Mouse (Mus musculus) limb, embryonic 15.5 days (tissue): ENCODE measurements around the gene Ak4. TPM values are rescaled to one million over a fixed set of nuclear protein-coding genes. Genes with fewer than 3 reads are reported as not detected.

Experiments used
- ATAC-seq: fragments of 200-750 bp; cut with Nextera tagmentation; 2 replicates; pipeline ENCODE4 v1.8.0; 2017; ENCODE audit warnings: low read depth, moderate TSS enrichment; ENCODE audit not compliant: insufficient number of reproducible peaks, low FRiP score, low TSS enrichment
- H3K27ac ChIP-seq: fragments of 300-500 bp; sonication (generic); 2 replicates; pipeline ENCODE4 v1.5.1; 2015; ENCODE audit warnings: moderate library complexity, mild to moderate bottlenecking, inconsistent platforms
- H3K27me3 ChIP-seq: fragments of 300-500 bp; sonication (generic); 2 replicates; pipeline ENCODE4 v1.6.1; 2015; ENCODE audit warnings: inconsistent platforms
- H3K36me3 ChIP-seq: fragments of 300-500 bp; sonication (generic); 2 replicates; pipeline ENCODE4 v1.6.1; 2015; ENCODE audit warnings: inconsistent platforms
- H3K4me1 ChIP-seq: fragments of 300-500 bp; sonication (generic); 2 replicates; pipeline ENCODE4 v1.6.1; 2015; ENCODE audit warnings: inconsistent platforms
- H3K4me2 ChIP-seq: fragments of 300-500 bp; sonication (generic); 2 replicates; pipeline ENCODE4 v1.6.1; 2015; ENCODE audit warnings: mild to moderate bottlenecking, inconsistent platforms
- H3K4me3 ChIP-seq: fragments of 300-500 bp; sonication (generic); 2 replicates; pipeline ENCODE4 v1.5.1; 2015; ENCODE audit warnings: mild to moderate bottlenecking, inconsistent platforms
- H3K9ac ChIP-seq: fragments of 300-500 bp; sonication (generic); 2 replicates; pipeline ENCODE4 v1.6.1; 2015; ENCODE audit warnings: inconsistent platforms
- H3K9me3 ChIP-seq: fragments of 300-500 bp; sonication (generic); 2 replicates; pipeline ENCODE4 v1.6.1; 2016; ENCODE audit warnings: inconsistent platforms
- WGBS: fragments of 180-500 bp; shearing (Covaris S2); methylation state at CpG from one replicate; pipeline ENCODE4 v1.1.7; 2015; 5-methylcytosine and 5-hydroxymethylcytosine counted together
- polyA plus RNA-seq: library from polyadenylated mRNA; unstranded; fragments of >200 nt; fragmentation: Nextera tagmentation; extraction: Ambion mirVana; gene quantifications from 2 replicates; pipeline ENCODE4 v1.2.1, GENCODE M21; 2015

The Ak4 gene
- polyA plus RNA-seq, 1 experiment from 2014 or later, result 26.3 TPM

- no peak overlapping the region for H3K4me3 ChIP-seq
- H3K27me3 ChIP-seq, result no peaks in the 10 kb centered on the region
- no peak overlapping the region for H3K4me2 ChIP-seq
- H3K27ac ChIP-seq, result no peak overlapping the region
- no peaks in the 10 kb centered on the region for H3K9me3 ChIP-seq
- WGBS, result 47% methylated on average over 5 of the region's 5 CpGs
- H3K9ac ChIP-seq, result no peak overlapping the region
- no peaks in the 10 kb centered on the region for H3K36me3 ChIP-seq
- ATAC-seq, result no peak
- peaks cover 11% of the 10 kb centered on the region for H3K4me1 ChIP-seq
Measured at GRCm38 (mm10) chr4:101425119-101425518, 6.0 kb downstream of the Ak4 start.

GRCm38 (mm10) chr4:101425666-101426065, 6.6 kb downstream of the Ak4 start:
- Histone ChIP-seq H3K27me3 (no peaks in the 10 kb centered on the region), H3K4me1 (peaks cover 11% of the 10 kb centered on the region), H3K4me2 (no peak overlapping the region), H3K9me3 (no peaks in the 10 kb centered on the region), H3K36me3 (0 out of 2 replicates have a peak, but pooled peaks cover 2% of the 10 kb centered on the region), H3K4me3 (no peak overlapping the region), H3K9ac (no peak overlapping the region), H3K27ac (no peak overlapping the region)
- no peak for ATAC-seq
- WGBS, result 91% methylated on average over 3 of the region's 3 CpGs

- no peaks in the 10 kb centered on the region for H3K27me3 ChIP-seq
- no peak overlapping the region for H3K4me2 ChIP-seq
- 75% methylated on average over 6 of the region's 6 CpGs for WGBS
- no peak overlapping the region for H3K4me3 ChIP-seq
- ATAC-seq, result no peak
- no peak overlapping the region for H3K9ac ChIP-seq
- 0 out of 2 replicates have a peak, but pooled peaks cover 3% of the 10 kb centered on the region for H3K36me3 ChIP-seq
- H3K9me3 ChIP-seq, result no peaks in the 10 kb centered on the region
- H3K4me1 ChIP-seq, result peaks cover 11% of the 10 kb centered on the region
- no peak overlapping the region for H3K27ac ChIP-seq
Measured at GRCm38 (mm10) chr4:101426566-101426965, 7.5 kb downstream of the Ak4 start.

- 78% methylated on average over 11 of the region's 11 CpGs for WGBS
- H3K4me3 ChIP-seq, result no peak overlapping the region
- 0 out of 2 replicates have a peak, but pooled peaks cover 3% of the 10 kb centered on the region for H3K36me3 ChIP-seq
- H3K9me3 ChIP-seq, result no peaks in the 10 kb centered on the region
- H3K27me3 ChIP-seq, result no peaks in the 10 kb centered on the region
- no peak overlapping the region for H3K4me2 ChIP-seq
- H3K9ac ChIP-seq, result no peak overlapping the region
- no peak overlapping the region for H3K27ac ChIP-seq
- peaks cover 11% of the 10 kb centered on the region; the same call in 1 of the 2 replicates for H3K4me1 ChIP-seq
- no peak for ATAC-seq
Measured at GRCm38 (mm10) chr4:101427886-101428680, 9.0 kb downstream of the Ak4 start.

- 0 out of 2 replicates have a peak, but pooled peaks cover 3% of the 10 kb centered on the region for H3K36me3 ChIP-seq
- no peak overlapping the region for H3K4me3 ChIP-seq
- H3K27ac ChIP-seq, result no peak overlapping the region
- H3K4me1 ChIP-seq, result peaks cover 9% of the 10 kb centered on the region; the same call in 1 of the 2 replicates
- H3K4me2 ChIP-seq, result no peak overlapping the region
- 77% methylated on average over 2 of the region's 2 CpGs for WGBS
- H3K9ac ChIP-seq, result no peak overlapping the region
- no peaks in the 10 kb centered on the region for H3K27me3 ChIP-seq
- no peak for ATAC-seq
- H3K9me3 ChIP-seq, result no peaks in the 10 kb centered on the region
Measured at GRCm38 (mm10) chr4:101429073-101429472, 10.0 kb downstream of the Ak4 start.

- H3K4me3 ChIP-seq, result no peak overlapping the region
- no peak overlapping the region for H3K4me2 ChIP-seq
- 0 out of 2 replicates have a peak, but pooled peaks cover 3% of the 10 kb centered on the region for H3K36me3 ChIP-seq
- ATAC-seq, result no peak
- no peaks in the 10 kb centered on the region for H3K9me3 ChIP-seq
- no peaks in the 10 kb centered on the region for H3K27me3 ChIP-seq
- WGBS, result 94% methylated on average over 6 of the region's 6 CpGs
- H3K9ac ChIP-seq, result no peak overlapping the region
- H3K4me1 ChIP-seq, result peaks cover 2% of the 10 kb centered on the region; the same call in 1 of the 2 replicates
- no peak overlapping the region for H3K27ac ChIP-seq
Measured at GRCm38 (mm10) chr4:101430000-101430399, 10.9 kb downstream of the Ak4 start.

- Histone ChIP-seq H3K27ac (peak overlapping the region; percentile 51), H3K4me1 (peaks cover 37% of the 10 kb centered on the region), H3K4me3 (no peak overlapping the region), H3K27me3 (no peaks in the 10 kb centered on the region), H3K9me3 (no peaks in the 10 kb centered on the region), H3K9ac (no peak overlapping the region), H3K4me2 (no peak overlapping the region), H3K36me3 (no peaks in the 10 kb centered on the region)
- ATAC-seq, result peak; percentile 77; the same call in 1 of the 2 replicates
- WGBS, result 53% methylated on average over 8 of the region's 8 CpGs
Measured at GRCm38 (mm10) chr4:101436761-101437512, 17.9 kb downstream of the Ak4 start.

- ATAC-seq, result no peak
- Histone ChIP-seq H3K27ac (no peak overlapping the region), H3K9ac (no peak overlapping the region), H3K4me3 (no peak overlapping the region), H3K4me1 (peaks cover 37% of the 10 kb centered on the region), H3K4me2 (no peak overlapping the region), H3K27me3 (no peaks in the 10 kb centered on the region), H3K36me3 (no peaks in the 10 kb centered on the region), H3K9me3 (no peaks in the 10 kb centered on the region)
- 44% methylated on average over 8 of the region's 8 CpGs for WGBS
Measured at GRCm38 (mm10) chr4:101438271-101438670, 19.2 kb downstream of the Ak4 start.

GRCm38 (mm10) chr4:101439738-101440389, 20.8 kb downstream of the Ak4 start:
- 22% methylated on average over 13 of the region's 13 CpGs for WGBS
- Histone ChIP-seq H3K4me2 (no peak overlapping the region), H3K9ac (no peak overlapping the region), H3K36me3 (no peaks in the 10 kb centered on the region), H3K4me1 (peaks cover 37% of the 10 kb centered on the region), H3K4me3 (no peak overlapping the region), H3K27me3 (no peaks in the 10 kb centered on the region), H3K27ac (no peak overlapping the region), H3K9me3 (no peaks in the 10 kb centered on the region)
- ATAC-seq, result peak; percentile 35

GRCm38 (mm10) chr4:101442791-101443190, 23.7 kb downstream of the Ak4 start:
- Histone ChIP-seq H3K9me3 (no peaks in the 10 kb centered on the region), H3K4me3 (no peak overlapping the region), H3K27me3 (no peaks in the 10 kb centered on the region), H3K36me3 (no peaks in the 10 kb centered on the region), H3K27ac (no peak overlapping the region), H3K4me2 (no peak overlapping the region), H3K4me1 (peaks cover 21% of the 10 kb centered on the region), H3K9ac (no peak overlapping the region)
- ATAC-seq, result no peak
- WGBS, result 70% methylated on average over 2 of the region's 2 CpGs

GRCm38 (mm10) chr4:101443419-101443991, 24.4 kb downstream of the Ak4 start:
- H3K36me3 ChIP-seq, result no peaks in the 10 kb centered on the region
- H3K9ac ChIP-seq, result no peak overlapping the region
- 84% methylated on average over 7 of the region's 7 CpGs for WGBS
- H3K4me3 ChIP-seq, result no peak overlapping the region
- no peak overlapping the region for H3K4me2 ChIP-seq
- ATAC-seq, result no peak
- no peaks in the 10 kb centered on the region for H3K9me3 ChIP-seq
- no peaks in the 10 kb centered on the region for H3K27me3 ChIP-seq
- peaks cover 14% of the 10 kb centered on the region for H3K4me1 ChIP-seq
- H3K27ac ChIP-seq, result no peak overlapping the region
